Mouse (Mus musculus) MEL (cell line): Measurements from ENCODE around the gene Srsf3.

Experiments used
- CTCF ChIP-seq, 3 experiments: IDR thresholded peaks in 2 of 3; conservative IDR thresholded peaks in 1 of 3; 2 replicates each; pipeline ENCODE4 v1.5.1; 2011 to 2012; ENCODE audit warnings: low read length in 3 of 3, low read depth in 2 of 3, mild to moderate bottlenecking in 2 of 3, improper control_type of control experiment in 1 of 3, inconsistent platforms in 1 of 3, mixed read lengths in 1 of 3, moderate library complexity in 1 of 3; ENCODE audit not compliant: control insufficient read depth in 1 of 3, insufficient read depth in 1 of 3, poor library complexity in 1 of 3, severe bottlenecking in 1 of 3
- EP300 ChIP-seq, 2 experiments: IDR thresholded peaks; 2 replicates each; pipeline ENCODE4 v1.6.1; 2011; ENCODE audit warnings: improper control_type of control experiment in 2 of 2, low read length in 2 of 2, low read depth in 1 of 2, mild to moderate bottlenecking in 1 of 2
- GATA1 ChIP-seq: IDR thresholded peaks from 2 replicates; pipeline ENCODE4 v1.6.1; 2011; ENCODE audit warnings: low read depth, low read length, improper control_type of control experiment
- POLR2AphosphoS5 ChIP-seq: IDR thresholded peaks from 2 replicates; pipeline ENCODE4 v1.6.1; 2012; ENCODE audit warnings: low read depth, borderline replicate concordance, mild to moderate bottlenecking, inconsistent platforms, low read length, moderate library complexity, mixed read lengths
- ZNF384 ChIP-seq: IDR thresholded peaks from 2 replicates; pipeline ENCODE4 v1.6.1; 2012; ENCODE audit warnings: low read depth, mild to moderate bottlenecking, inconsistent platforms, low read length, improper control_type of control experiment

DNA sequence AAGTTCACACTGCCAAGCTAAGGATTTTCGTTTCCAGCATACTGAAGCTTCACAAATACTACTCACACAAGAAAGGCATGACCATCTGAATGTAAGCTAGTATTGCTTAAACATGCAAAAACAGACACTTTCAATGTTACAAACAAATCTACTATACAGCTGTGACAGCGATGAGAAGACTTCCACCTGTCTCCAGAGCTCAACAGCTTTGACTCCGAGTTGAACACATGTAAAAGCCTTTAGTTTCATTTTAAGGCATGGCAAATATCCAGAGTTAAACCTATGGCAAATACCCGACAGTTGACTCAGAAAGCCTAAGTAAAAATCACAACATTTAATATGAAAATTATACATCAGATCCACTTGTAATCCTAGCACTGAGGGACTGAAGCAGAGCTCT is 44.1 kb upstream of the Srsf3 start:
- TF ChIP-seq CTCF (IDR thresholded peaks at IDR 0.05 in 2 of 3, conservative IDR thresholded peaks at IDR 0.05 in 1 of 3; ENCODE audit: control insufficient read depth in 1 of 3, insufficient read depth in 1 of 3, low read depth in 2 of 3, low read length in 3 of 3, poor library complexity in 1 of 3, severe bottlenecking in 1 of 3) (no peak), POLR2AphosphoS5 (no peak), ZNF384 (no peak), GATA1 (no peak), EP300 (IDR thresholded peaks at IDR 0.05; ENCODE audit: low read depth in 1 of 2, low read length in 2 of 2) (no peak)
